Mouse (Mus musculus) G1E-ER4 (cell line): ENCODE results near the gene Hemgn. TPM values are rescaled to one million over a fixed set of nuclear protein-coding genes. Genes with fewer than 3 reads are reported as not detected.

Experiments used
- GATA1 ChIP-seq: IDR thresholded peaks from one replicate; pipeline ENCODE4 v1.8.0; 2012; ENCODE audit warnings: low read length, inconsistent platforms
- polyA plus RNA-seq: library from polyadenylated mRNA; stranded (reverse); fragments of >175 nt; gene quantifications from 2 replicates; pipeline ENCODE4 v1.2.3, GENCODE M21; 2012

Gene Hemgn
- polyA plus RNA-seq, 1 experiment = 6.7 TPM

- TF ChIP-seq GATA1 = no peak
Observed at GRCm38 (mm10) chr4:46388556-46388955, 24.8 kb downstream of the Hemgn start.

GRCm38 (mm10) chr4:46374869-46375368 is 38.4 kb downstream of the Hemgn start:
- TF ChIP-seq GATA1 = no peak

- no peak for TF ChIP-seq GATA1
Observed at GRCm38 (mm10) chr4:46374455-46374854, 38.9 kb downstream of the Hemgn start.

GRCm38 (mm10) chr4:46371030-46371429 is 42.3 kb downstream of the Hemgn start:
- TF ChIP-seq GATA1 = no peak

GRCm38 (mm10) chr4:46370406-46370805 is 42.9 kb downstream of the Hemgn start:
- no peak for TF ChIP-seq GATA1

GRCm38 (mm10) chr4:46369070-46369469 is 44.2 kb downstream of the Hemgn start:
- TF ChIP-seq GATA1 = no peak

GRCm38 (mm10) chr4:46367487-46367959 is 45.8 kb downstream of the Hemgn start:
- no peak for TF ChIP-seq GATA1

GRCm38 (mm10) chr4:46364360-46364759 is 48.9 kb downstream of the Hemgn start:
- TF ChIP-seq GATA1 = no peak

GRCm38 (mm10) chr4:46361258-46361657 is 52.0 kb downstream of the Hemgn start:
- TF ChIP-seq GATA1 = no peak

GRCm38 (mm10) chr4:46359539-46360253 is 53.6 kb downstream of the Hemgn start:
- no peak for TF ChIP-seq GATA1

GRCm38 (mm10) chr4:46356351-46357133 is 56.8 kb downstream of the Hemgn start:
- no peak for TF ChIP-seq GATA1

GRCm38 (mm10) chr4:46353045-46353444 is 60.3 kb downstream of the Hemgn start:
- TF ChIP-seq GATA1 = no peak

GRCm38 (mm10) chr4:46349530-46349929 is 63.8 kb downstream of the Hemgn start:
- TF ChIP-seq GATA1 = no peak

- no peak for TF ChIP-seq GATA1
Observed at GRCm38 (mm10) chr4:46348897-46349296, 64.4 kb downstream of the Hemgn start.

GRCm38 (mm10) chr4:46347580-46348515 is 65.5 kb downstream of the Hemgn start:
- TF ChIP-seq GATA1 = no peak
